Mouse (Mus musculus) effector memory CD4-positive, alpha-beta T cell, adult 7 months (primary cell): ENCODE data around the gene Ceacam5. TPM values are rescaled to one million over a fixed set of nuclear protein-coding genes. Genes with fewer than 3 reads are reported as not detected.

Experiments used
- polyA plus RNA-seq: library from polyadenylated mRNA; unstranded; fragments of 100-300 nt; shearing (Covaris generic); gene quantifications from one replicate; pipeline ENCODE4 v1.2.1, GENCODE M21; 2017

Ceacam5 gene
- polyA plus RNA-seq, result not detected

DNA sequence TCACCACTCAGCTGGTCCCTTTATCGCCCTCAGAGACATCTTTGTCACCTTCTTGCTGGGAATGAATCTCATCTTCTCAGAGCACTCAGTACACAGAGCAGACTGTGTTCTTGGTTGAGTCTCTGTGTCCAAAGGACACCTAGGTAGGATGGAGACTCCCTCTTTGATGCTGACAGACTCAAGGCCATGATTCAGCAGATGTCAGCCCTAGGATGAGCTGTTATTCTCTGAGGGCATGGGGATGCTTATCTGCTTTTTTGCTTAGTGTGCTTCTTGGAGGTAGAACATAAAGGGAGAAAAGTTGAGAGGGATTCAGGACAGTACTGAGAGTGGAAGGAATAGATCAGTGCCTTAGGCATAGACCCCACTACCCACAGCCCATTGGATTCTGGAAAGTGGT lies at the start of gene Ceacam5:
TSS of gene Ceacam5 (plus strand) at position 301 of the 400 bp plus-strand sequence.

Other genes starting within 250 kb of the Ceacam5 start
- gene Ceacam14, start 99.4 kb downstream of the Ceacam5 start, polyA plus RNA-seq, result not detected
- gene Gm5155, start 158.5 kb downstream of the Ceacam5 start, polyA plus RNA-seq, result not detected